Mouse (Mus musculus) bone marrow, adult 2 months (tissue): ENCODE data around the gene Atg2a. TPM values are rescaled to one million over a fixed set of nuclear protein-coding genes. Genes with fewer than 3 reads are reported as not detected.
"Not testable (repeated sequence)": the region's sequence is repeated elsewhere in the genome, so short reads cannot be mapped to it uniquely, and the experiment has no call there.

Experiments
- H3K27ac ChIP-seq: fragments of 200-500 bp; 2 replicates; pipeline ENCODE4 v1.5.1; 2012; ENCODE audit warnings: low read depth, mild to moderate bottlenecking, control low read depth, inconsistent platforms, low read length; ENCODE audit not compliant: control insufficient read depth, poor library complexity, insufficient read depth
- H3K4me1 ChIP-seq: fragments of 200-500 bp; 2 replicates; pipeline ENCODE4 v1.6.1; 2011; ENCODE audit warnings: low read length; ENCODE audit not compliant: control insufficient read depth, insufficient read depth
- H3K4me3 ChIP-seq: fragments of 200-500 bp; replicated peaks from 2 replicates; pipeline ENCODE3; 2011; ENCODE audit warnings: mild to moderate bottlenecking, low read depth, low read length, control low read depth; ENCODE audit not compliant: control insufficient read depth
- CTCF ChIP-seq: fragments of 200-500 bp; IDR thresholded peaks from 2 replicates; pipeline ENCODE4 v1.5.1; 2011; ENCODE audit warnings: low read length, control low read depth; ENCODE audit not compliant: control insufficient read depth, insufficient read depth
- POLR2A ChIP-seq: fragments of 200-500 bp; IDR thresholded peaks from 2 replicates; pipeline ENCODE4 v1.6.1; 2011; ENCODE audit warnings: low read depth, mild to moderate bottlenecking, control low read depth, low read length, borderline replicate concordance; ENCODE audit not compliant: control insufficient read depth
- WGBS: fragments of 180-500 bp; shearing (Covaris S2); methylation state at CpG from one replicate; pipeline ENCODE4 v1.1.7; 2018; 5-methylcytosine and 5-hydroxymethylcytosine counted together
- polyA plus RNA-seq: library from polyadenylated mRNA; stranded (reverse); fragments of >200 nt; gene quantifications from 2 replicates; pipeline ENCODE4 v1.2.4, GENCODE M21; 2011; ENCODE audit warnings: low replicate concordance; ENCODE audit not compliant: missing spikeins, insufficient read depth, insufficient read length

Atg2a gene
- polyA plus RNA-seq, 1 experiment = 36.4 TPM

DNA sequence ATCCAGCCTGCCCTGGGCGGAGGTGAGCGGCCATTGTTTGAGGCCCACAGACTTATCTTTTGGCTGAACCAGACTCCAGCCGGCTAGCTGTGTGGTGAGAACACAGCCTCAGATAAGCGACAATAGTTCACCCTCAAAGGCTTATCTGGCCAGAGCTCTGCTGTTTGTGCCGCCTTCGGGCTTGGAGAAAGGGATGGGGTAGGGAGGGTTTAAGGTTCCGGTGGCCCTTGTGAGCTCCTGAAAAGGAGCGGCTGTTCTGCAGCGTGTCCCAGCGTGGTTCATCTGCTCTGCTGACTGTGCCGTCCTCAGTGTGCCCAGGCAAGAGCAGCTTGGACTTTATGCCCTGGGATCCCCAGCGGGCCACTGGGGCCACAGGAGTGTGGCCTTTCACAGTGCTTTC is 43.0 kb downstream of the Atg2a start:
- Histone ChIP-seq H3K27ac (peak overlapping the region; percentile 70), H3K4me1 (peaks cover 1% of the 10 kb centered on the region)
- 63% methylated on average over 12 of the region's 12 CpGs for WGBS

DNA sequence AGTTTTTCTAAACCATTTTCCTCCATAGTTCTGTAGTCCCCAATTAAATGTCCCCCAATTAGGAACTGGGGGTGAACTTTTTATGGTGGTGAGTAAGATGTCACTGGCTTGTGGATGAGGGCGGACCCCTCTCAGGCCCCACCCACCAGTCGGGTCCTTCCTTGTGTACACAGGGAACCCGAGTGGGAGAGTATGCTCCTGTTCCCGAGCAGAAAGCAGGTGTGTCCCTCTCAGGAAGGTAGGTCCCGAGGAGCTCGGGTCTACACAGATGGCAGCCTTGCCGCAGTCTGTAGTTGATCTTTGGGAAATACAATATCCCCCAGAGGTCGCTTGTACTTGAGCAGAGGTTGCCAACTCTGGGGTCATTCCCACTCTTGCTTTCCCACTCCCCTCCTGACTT is 43.8 kb downstream of the Atg2a start:
- 71% methylated on average over 8 of the region's 8 CpGs for WGBS
- TF ChIP-seq CTCF (no peak), POLR2A (no peak)
- H3K27ac ChIP-seq = peak overlapping the region; percentile 5
- peaks cover 1% of the 10 kb centered on the region for H3K4me1 ChIP-seq
- no peak overlapping the region for H3K4me3 ChIP-seq

More for the DNA sequence above, 43.0 kb downstream of the Atg2a start:
- H3K4me3 ChIP-seq = no peak overlapping the region
- TF ChIP-seq POLR2A (peak; percentile 38; the same call in 1 of the 2 replicates), CTCF (no peak)

- Histone ChIP-seq H3K4me1 (no peaks in the 10 kb centered on the region; the same call in 1 of the 2 replicates), H3K27ac (peak overlapping the region; percentile 5), H3K4me3 (no peak overlapping the region)
- no peak for TF ChIP-seq POLR2A
- no peak for TF ChIP-seq CTCF
- WGBS = 66% methylated on average over 7 of the region's 7 CpGs
Measured at GRCm38 (mm10) chr19:6285632-6286433, 44.4 kb downstream of the Atg2a start.

DNA sequence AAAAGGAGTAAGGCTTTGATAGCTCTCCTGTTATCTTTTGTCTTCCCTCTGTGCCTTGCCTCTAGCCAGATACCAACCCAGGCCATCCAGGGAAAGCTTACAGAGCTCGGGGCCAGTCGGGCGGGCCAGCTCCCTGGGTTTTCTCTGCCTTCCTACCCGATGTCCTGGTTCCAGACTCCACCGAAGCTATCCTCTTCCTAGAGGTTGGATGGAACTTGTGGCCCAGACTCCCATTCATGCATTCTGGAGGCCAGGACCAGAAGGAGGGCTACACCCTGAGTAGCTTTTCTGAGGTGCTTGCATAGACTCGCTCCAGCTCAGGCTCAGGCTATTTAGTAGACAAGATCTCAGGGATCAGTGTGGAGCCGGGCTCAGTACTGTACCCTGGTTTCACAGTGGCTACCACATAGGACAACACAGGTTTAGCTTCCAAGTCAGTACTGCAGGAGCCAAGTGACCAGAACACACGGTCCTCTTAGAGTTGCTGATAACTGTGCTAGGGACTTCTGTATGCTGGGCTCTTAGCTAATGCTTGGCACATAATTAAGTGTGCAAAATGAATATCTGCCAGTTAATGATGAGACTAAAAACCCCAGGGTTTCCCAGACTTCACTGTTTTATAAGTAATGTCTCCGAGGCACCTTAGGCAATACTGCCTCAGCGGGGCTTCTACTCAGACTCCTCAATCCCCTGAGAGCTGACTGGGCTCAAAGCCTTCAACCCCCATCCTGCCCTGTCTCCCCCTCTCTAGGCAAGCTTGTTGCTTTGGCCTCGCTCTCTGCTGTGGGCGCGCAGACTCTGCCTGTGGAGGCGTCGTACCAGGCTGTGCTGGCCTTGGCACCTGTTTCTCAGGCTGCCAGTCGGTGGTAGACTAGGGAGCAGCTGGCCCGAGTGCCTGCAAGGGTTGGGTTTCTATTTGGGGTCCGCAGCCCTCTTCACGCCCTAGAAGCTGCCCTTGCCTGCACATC is 45.2 kb downstream of the Atg2a start:
- Histone ChIP-seq H3K4me1 (no peaks in the 10 kb centered on the region; the same call in 1 of the 2 replicates), H3K27ac (no peak overlapping the region), H3K4me3 (no peak overlapping the region)
- 84% methylated on average over 19 of the region's 19 CpGs for WGBS
- no peak for TF ChIP-seq CTCF
- no peak for TF ChIP-seq POLR2A

DNA sequence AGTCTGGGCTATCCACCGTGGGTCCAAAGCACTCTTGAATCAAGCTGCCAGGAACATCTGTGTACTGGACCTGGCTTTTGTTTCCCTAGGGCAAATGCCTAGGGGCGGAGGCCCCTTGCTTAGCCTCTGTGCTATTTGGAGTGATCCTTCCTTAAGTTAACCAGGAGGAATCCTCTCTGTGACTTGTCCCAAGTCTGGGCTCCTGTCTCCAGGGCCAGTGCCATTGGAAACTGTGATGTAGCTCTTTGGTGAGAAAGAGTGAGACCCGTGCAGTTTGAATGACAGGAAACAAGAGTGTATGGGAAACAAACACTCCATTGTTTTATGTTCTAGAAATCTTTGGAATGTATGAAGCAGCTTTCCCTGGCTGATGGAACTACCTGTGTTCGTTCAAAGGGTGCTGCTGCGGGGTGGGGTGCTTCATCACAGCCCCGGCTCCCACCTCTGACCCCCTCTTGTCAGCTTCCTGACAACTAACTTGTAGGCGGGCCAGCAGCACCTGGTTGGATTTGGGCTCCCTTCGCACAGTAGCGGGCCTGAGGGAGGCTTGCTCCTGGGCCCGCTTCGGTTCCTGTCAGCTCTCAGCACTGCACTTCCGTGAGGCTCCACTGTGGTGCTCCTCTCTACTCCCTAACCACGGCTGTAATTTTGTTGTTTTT is 46.9 kb downstream of the Atg2a start:
- Histone ChIP-seq H3K4me3 (no peak overlapping the region), H3K4me1 (no peaks in the 10 kb centered on the region; the same call in 1 of the 2 replicates), H3K27ac (no peak overlapping the region)
- 73% methylated on average over 13 of the region's 13 CpGs for WGBS
- TF ChIP-seq CTCF (no peak), POLR2A (no peak)

DNA sequence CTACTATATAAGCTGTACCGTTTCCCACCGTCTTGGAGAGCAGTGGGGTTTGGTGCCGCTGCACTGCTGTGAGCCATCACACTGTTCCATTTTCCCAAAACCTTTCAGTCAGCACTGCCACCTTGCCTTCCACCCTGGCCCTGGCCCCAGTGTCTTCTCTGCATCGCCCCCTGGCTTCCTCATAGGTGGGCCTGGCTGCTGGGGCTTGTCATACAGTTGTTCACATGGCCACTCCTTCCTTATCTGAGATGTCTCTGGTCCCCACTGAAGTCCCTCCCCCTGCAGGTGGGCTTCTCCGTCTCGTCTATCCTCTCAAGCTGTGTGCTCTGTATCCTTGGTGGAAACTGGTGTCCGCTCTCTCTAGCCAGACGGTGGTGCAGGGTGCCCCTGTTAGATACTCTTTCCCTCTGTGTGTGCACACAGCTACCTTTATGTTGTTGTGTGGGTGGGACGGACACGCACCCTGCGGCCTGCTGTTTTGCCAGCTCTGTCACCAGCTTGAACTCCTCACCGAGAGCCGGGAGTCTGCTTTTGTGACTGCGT is 48.3 kb downstream of the Atg2a start:
- no peak overlapping the region for H3K4me3 ChIP-seq
- WGBS = 86% methylated on average over 14 of the region's 14 CpGs
- H3K4me1 ChIP-seq = no peaks in the 10 kb centered on the region; the same call in 1 of the 2 replicates
- H3K27ac ChIP-seq = no peak overlapping the region
- TF ChIP-seq POLR2A = no peak
- TF ChIP-seq CTCF = no peak

GRCm38 (mm10) chr19:6290720-6291116 is 49.2 kb downstream of the Atg2a start:
- 90% methylated on average over 5 of the region's 6 CpGs for WGBS
- H3K27ac ChIP-seq, H3K4me1 ChIP-seq, H3K4me3 ChIP-seq: not testable (repeated sequence)
